Mouse (Mus musculus): ENCODE measurements around the gene Ears2. TPM values are rescaled to one million over a fixed set of nuclear protein-coding genes. Genes with fewer than 3 reads are reported as not detected.
A peak's percentile ranks its signal among the peaks of the same experiment; 100 is the strongest.

Gene Ears2
- polyA plus RNA-seq, 1 experiment, result 10.8 TPM

- peaks cover 58% of the 10 kb centered on the region for H3K79me2 ChIP-seq (ENCODE audit: control insufficient read depth, insufficient read depth)
- H3K4me3 ChIP-seq, result peak overlapping the region; percentile 62
- H3K27me3 ChIP-seq (ENCODE audit: control insufficient read depth, insufficient read depth, insufficient read length), result no peaks in the 10 kb centered on the region
- peak overlapping the region; percentile 94 for H3K4me2 ChIP-seq (ENCODE audit: low read depth)
- peaks cover 21% of the 10 kb centered on the region for H3K36me3 ChIP-seq (ENCODE audit: control insufficient read depth, insufficient read depth)
- peak overlapping the region; percentile 100 for H3ac ChIP-seq (ENCODE audit: control insufficient read depth, insufficient read length)
- TF ChIP-seq USF1 (IDR thresholded peaks at IDR 0.05; ENCODE audit: low read depth) (no peak), E2F4 (IDR thresholded peaks at IDR 0.05; ENCODE audit: insufficient read depth) (no peak), MYOD1 (IDR thresholded peaks at IDR 0.05; ENCODE audit: control insufficient read depth in 1 of 3, insufficient read length in 2 of 3, low read depth in 2 of 3) (no peak), SRF (IDR thresholded peaks at IDR 0.05; ENCODE audit: control insufficient read depth, insufficient read length, low read depth) (no peak), MYOG (IDR thresholded peaks at IDR 0.05; ENCODE audit: control insufficient read depth in 1 of 3, insufficient read depth in 1 of 3, insufficient read length in 2 of 3, low read depth in 2 of 3) (no peak)
Observed at GRCm38 (mm10) chr7:122066102-122066944, 740 bp downstream of the Ears2 start.

- TF ChIP-seq TCF12 (IDR thresholded peaks at IDR 0.05; ENCODE audit: insufficient read depth, poor library complexity, severe bottlenecking) (no peak), REST (IDR thresholded peaks at IDR 0.05; ENCODE audit: insufficient read depth, insufficient read length) (no peak), CEBPB (IDR thresholded peaks at IDR 0.05; ENCODE audit: insufficient read depth, poor library complexity, severe bottlenecking) (no peak), MYOG (IDR thresholded peaks at IDR 0.05; ENCODE audit: control insufficient read depth in 1 of 3, insufficient read depth in 1 of 3, insufficient read length in 2 of 3, low read depth in 2 of 3) (no peak), E2F4 (IDR thresholded peaks at IDR 0.05; ENCODE audit: insufficient read depth) (no peak), TCF3 (IDR thresholded peaks at IDR 0.05; ENCODE audit: insufficient read length, low read depth) (no peak), MAX (IDR thresholded peaks at IDR 0.05; ENCODE audit: low read depth) (no peak), POLR2A (IDR thresholded peaks at IDR 0.05; ENCODE audit: insufficient read length, low read depth) (no peak), POLR2AphosphoS2 (IDR thresholded peaks at IDR 0.05; ENCODE audit: insufficient read length, low read depth) (no peak), USF1 (IDR thresholded peaks at IDR 0.05; ENCODE audit: low read depth) (no peak), SRF (IDR thresholded peaks at IDR 0.05; ENCODE audit: control insufficient read depth, insufficient read length, low read depth) (no peak)
- H3K79me2 ChIP-seq (ENCODE audit: control insufficient read depth, insufficient read depth), result peaks cover 51% of the 10 kb centered on the region
- H3ac ChIP-seq (ENCODE audit: control insufficient read depth, insufficient read length), result no peak overlapping the region
- peaks cover 20% of the 10 kb centered on the region for H3K36me3 ChIP-seq (ENCODE audit: control insufficient read depth, insufficient read depth)
- peak overlapping the region; percentile 62 for H3K4me3 ChIP-seq
- H3K4me2 ChIP-seq (ENCODE audit: low read depth), result peak overlapping the region; percentile 94
- H3K27me3 ChIP-seq (ENCODE audit: control insufficient read depth, insufficient read depth, insufficient read length), result no peaks in the 10 kb centered on the region
Observed at GRCm38 (mm10) chr7:122065656-122066055, 1.4 kb downstream of the Ears2 start.

- H3K36me3 ChIP-seq (ENCODE audit: control insufficient read depth, insufficient read depth), result peaks cover 5% of the 10 kb centered on the region
- no peak overlapping the region for H3K4me2 ChIP-seq (ENCODE audit: low read depth)
- no peak overlapping the region for H3ac ChIP-seq (ENCODE audit: control insufficient read depth, insufficient read length)
- no peak overlapping the region for H3K4me3 ChIP-seq
- no peaks in the 10 kb centered on the region for H3K79me2 ChIP-seq (ENCODE audit: control insufficient read depth, insufficient read depth)
- no peak for TF ChIP-seq SRF (IDR thresholded peaks at IDR 0.05; ENCODE audit: control insufficient read depth, insufficient read length, low read depth)
- no peak for TF ChIP-seq MYOG (IDR thresholded peaks at IDR 0.05; ENCODE audit: control insufficient read depth in 1 of 3, insufficient read depth in 1 of 3, insufficient read length in 2 of 3, low read depth in 2 of 3)
- no peak for TF ChIP-seq REST (IDR thresholded peaks at IDR 0.05; ENCODE audit: insufficient read depth, insufficient read length)
- H3K27me3 ChIP-seq (ENCODE audit: control insufficient read depth, insufficient read depth, insufficient read length), result no peaks in the 10 kb centered on the region
Observed at GRCm38 (mm10) chr7:122056633-122057032, 10.4 kb downstream of the Ears2 start.

- Histone ChIP-seq H3K79me2 (ENCODE audit: control insufficient read depth, insufficient read depth) (no peaks in the 10 kb centered on the region), H3K36me3 (ENCODE audit: control insufficient read depth, insufficient read depth) (peaks cover 8% of the 10 kb centered on the region), H3K4me2 (ENCODE audit: low read depth) (no peak overlapping the region), H3K27me3 (ENCODE audit: control insufficient read depth, insufficient read depth, insufficient read length) (no peaks in the 10 kb centered on the region), H3K4me3 (no peak overlapping the region), H3ac (ENCODE audit: control insufficient read depth, insufficient read length) (no peak overlapping the region)
- TF ChIP-seq TCF12 (IDR thresholded peaks at IDR 0.05; ENCODE audit: insufficient read depth, poor library complexity, severe bottlenecking) (no peak), POLR2AphosphoS2 (IDR thresholded peaks at IDR 0.05; ENCODE audit: insufficient read length, low read depth) (no peak), POLR2A (IDR thresholded peaks at IDR 0.05; ENCODE audit: insufficient read length, low read depth) (no peak), SRF (IDR thresholded peaks at IDR 0.05; ENCODE audit: control insufficient read depth, insufficient read length, low read depth) (no peak), TCF3 (IDR thresholded peaks at IDR 0.05; ENCODE audit: insufficient read length, low read depth) (no peak), USF1 (IDR thresholded peaks at IDR 0.05; ENCODE audit: low read depth) (no peak), MYOG (IDR thresholded peaks at IDR 0.05; ENCODE audit: control insufficient read depth in 1 of 3, insufficient read depth in 1 of 3, insufficient read length in 2 of 3, low read depth in 2 of 3) (no peak), REST (IDR thresholded peaks at IDR 0.05; ENCODE audit: insufficient read depth, insufficient read length) (no peak), CEBPB (IDR thresholded peaks at IDR 0.05; ENCODE audit: insufficient read depth, poor library complexity, severe bottlenecking) (no peak), MYOD1 (IDR thresholded peaks at IDR 0.05; ENCODE audit: control insufficient read depth in 1 of 3, insufficient read length in 2 of 3, low read depth in 2 of 3) (no peak)
Observed at GRCm38 (mm10) chr7:122050834-122051233, 16.2 kb downstream of the Ears2 start.

GRCm38 (mm10) chr7:122048191-122048590 lies 18.9 kb downstream of the Ears2 start:
- Histone ChIP-seq H3K36me3 (ENCODE audit: control insufficient read depth, insufficient read depth) (peaks cover 11% of the 10 kb centered on the region), H3K27me3 (ENCODE audit: control insufficient read depth, insufficient read depth, insufficient read length) (no peaks in the 10 kb centered on the region), H3K4me3 (no peak overlapping the region), H3ac (ENCODE audit: control insufficient read depth, insufficient read length) (no peak overlapping the region), H3K4me2 (ENCODE audit: low read depth) (no peak overlapping the region), H3K79me2 (ENCODE audit: control insufficient read depth, insufficient read depth) (no peaks in the 10 kb centered on the region)
- TF ChIP-seq TCF3 (IDR thresholded peaks at IDR 0.05; ENCODE audit: insufficient read length, low read depth) (no peak), MYOG (IDR thresholded peaks at IDR 0.05; ENCODE audit: control insufficient read depth in 1 of 3, insufficient read depth in 1 of 3, insufficient read length in 2 of 3, low read depth in 2 of 3) (no peak), MYOD1 (IDR thresholded peaks at IDR 0.05; ENCODE audit: control insufficient read depth in 1 of 3, insufficient read length in 2 of 3, low read depth in 2 of 3) (no peak), SRF (IDR thresholded peaks at IDR 0.05; ENCODE audit: control insufficient read depth, insufficient read length, low read depth) (no peak), MAX (IDR thresholded peaks at IDR 0.05; ENCODE audit: low read depth) (no peak), TCF12 (IDR thresholded peaks at IDR 0.05; ENCODE audit: insufficient read depth, poor library complexity, severe bottlenecking) (no peak), USF1 (IDR thresholded peaks at IDR 0.05; ENCODE audit: low read depth) (no peak), E2F4 (IDR thresholded peaks at IDR 0.05; ENCODE audit: insufficient read depth) (no peak)
